Mouse (Mus musculus) heart, embryonic 11.5 days (tissue): ENCODE results near the gene Nek7. TPM values are rescaled to one million over a fixed set of nuclear protein-coding genes. Genes with fewer than 3 reads are reported as not detected.

Source experiments
- ATAC-seq: fragments of 200-750 bp; cut with Nextera tagmentation; replicated peaks from 2 replicates; pipeline ENCODE4 v1.8.0; 2017; ENCODE audit warnings: moderate library complexity; ENCODE audit not compliant: insufficient number of reproducible peaks, low FRiP score, low TSS enrichment
- H3K27ac ChIP-seq: fragments of 300-500 bp; sonication (generic); 2 replicates; pipeline ENCODE4 v1.5.1; 2014; ENCODE audit warnings: mild to moderate bottlenecking, low read depth, low read length
- H3K27me3 ChIP-seq: fragments of 300-500 bp; sonication (generic); 2 replicates; pipeline ENCODE4 v1.6.1; 2014; ENCODE audit warnings: mild to moderate bottlenecking, low read length, mixed read lengths; ENCODE audit not compliant: control insufficient read depth, insufficient read depth
- H3K36me3 ChIP-seq: fragments of 300-500 bp; sonication (generic); 2 replicates; pipeline ENCODE4 v1.6.1; 2014; ENCODE audit warnings: mild to moderate bottlenecking, low read length, moderate library complexity, mixed read lengths; ENCODE audit not compliant: control insufficient read depth, insufficient read depth
- H3K4me1 ChIP-seq: fragments of 300-500 bp; sonication (generic); 2 replicates; pipeline ENCODE4 v1.6.1; 2014; ENCODE audit warnings: low read length; ENCODE audit not compliant: control insufficient read depth, insufficient read depth
- H3K4me2 ChIP-seq: fragments of 300-500 bp; sonication (generic); 2 replicates; pipeline ENCODE4 v1.6.1; 2014; ENCODE audit warnings: mild to moderate bottlenecking, moderate library complexity
- H3K4me3 ChIP-seq: fragments of 300-500 bp; sonication (generic); 2 replicates; pipeline ENCODE4 v1.5.1; 2014; ENCODE audit warnings: low read depth, low read length
- H3K9ac ChIP-seq: fragments of 300-500 bp; sonication (generic); 2 replicates; pipeline ENCODE4 v1.6.1; 2014; ENCODE audit warnings: mild to moderate bottlenecking, low read depth, low read length, moderate library complexity
- H3K9me3 ChIP-seq: fragments of 300-500 bp; sonication (generic); replicated peaks from 2 replicates; pipeline ENCODE4 v1.6.1; 2016; ENCODE audit warnings: low read length; ENCODE audit not compliant: control insufficient read depth
- WGBS: fragments of 180-500 bp; shearing (Covaris S2); extraction: QIAGEN DNeasy Blood & Tissue Kit; methylation state at CpG from one replicate; pipeline ENCODE4 v1.1.7; 2014; ENCODE audit not compliant: insufficient replicate concordance; 5-methylcytosine and 5-hydroxymethylcytosine counted together
- polyA plus RNA-seq: library from polyadenylated mRNA; unstranded; fragments of >200 nt; fragmentation: Nextera tagmentation; extraction: Ambion mirVana; gene quantifications from 2 replicates; pipeline ENCODE4 v1.2.1, GENCODE M21; 2014

Nek7 gene
- polyA plus RNA-seq, 1 experiment from 2014 or later: 47.1 TPM

DNA sequence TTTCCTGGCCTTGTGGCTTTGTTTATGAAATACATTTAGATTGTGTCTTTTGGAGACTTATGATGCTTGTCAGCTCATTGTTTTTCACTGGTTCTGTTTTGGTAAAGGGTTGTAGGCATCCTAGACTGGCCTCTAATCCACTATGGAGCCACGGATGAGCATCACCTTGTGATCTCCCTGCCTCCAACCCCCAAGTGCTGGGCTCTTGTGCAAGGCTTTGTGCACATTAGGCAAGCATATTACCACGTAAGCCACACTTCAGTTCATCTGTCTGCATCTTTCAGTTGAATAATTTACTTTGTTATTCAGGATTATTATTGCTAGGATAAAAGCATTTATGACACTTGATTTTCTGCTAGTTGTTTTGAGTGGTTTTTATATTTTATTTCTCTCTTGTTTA is 154.6 kb downstream of the Nek7 start:
- Histone ChIP-seq H3K4me3 (no peak overlapping the region), H3K4me2 (no peak overlapping the region), H3K9ac (no peak overlapping the region), H3K4me1 (no peaks in the 10 kb centered on the region), H3K27ac (no peak overlapping the region), H3K36me3 (no peaks in the 10 kb centered on the region), H3K27me3 (no peaks in the 10 kb centered on the region), H3K9me3 (no peaks in the 10 kb centered on the region)
- ATAC-seq: no peak
- 77% methylated on average over 2 of the region's 2 CpGs for WGBS

DNA sequence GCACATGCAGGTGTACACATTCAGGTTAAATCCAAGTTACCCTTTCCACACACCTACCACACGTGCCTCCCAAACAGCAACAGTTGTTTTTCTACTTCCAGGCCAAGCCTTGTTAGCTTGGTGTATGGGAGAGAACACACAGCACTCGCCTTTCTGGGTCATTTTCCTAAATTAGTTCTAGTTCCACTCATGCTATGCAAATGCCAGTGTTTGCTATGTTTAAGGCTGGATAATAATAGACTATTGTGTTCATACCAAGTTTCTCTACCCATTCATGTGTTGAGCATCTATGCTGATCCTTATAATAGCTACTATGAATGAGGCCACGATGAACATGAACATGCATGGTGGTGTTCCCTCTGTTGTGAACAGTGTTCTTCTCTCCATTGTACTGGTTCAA is 158.5 kb downstream of the Nek7 start:
- H3K36me3 ChIP-seq: no peaks in the 10 kb centered on the region
- no peaks in the 10 kb centered on the region for H3K9me3 ChIP-seq
- 85% methylated on average over 3 of the region's 3 CpGs for WGBS
- no peak overlapping the region for H3K27ac ChIP-seq
- no peaks in the 10 kb centered on the region for H3K4me1 ChIP-seq
- H3K4me2 ChIP-seq: no peak overlapping the region
- no peaks in the 10 kb centered on the region for H3K27me3 ChIP-seq
- no peak overlapping the region for H3K9ac ChIP-seq
- no peak for ATAC-seq
- H3K4me3 ChIP-seq: no peak overlapping the region

DNA sequence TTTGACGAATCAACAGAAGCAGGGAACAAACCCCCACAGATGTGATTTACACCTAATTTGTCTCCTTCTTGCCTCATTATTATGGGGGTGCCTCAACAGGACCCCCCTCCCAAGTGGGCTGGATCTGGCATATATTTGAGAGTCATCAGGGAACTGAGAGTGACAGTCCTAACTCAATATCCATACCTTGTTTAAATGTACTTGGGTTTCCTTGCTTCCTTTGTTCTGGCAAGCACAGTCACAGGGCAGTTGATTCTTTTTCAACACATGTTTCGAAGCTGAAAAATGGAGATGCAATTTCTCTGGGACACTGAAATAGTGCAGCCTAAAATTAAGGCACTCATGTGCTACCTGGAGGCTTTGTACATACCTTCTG is 170.5 kb downstream of the Nek7 start:
- Histone ChIP-seq H3K27me3 (0 out of 2 replicates have a peak, but pooled peaks cover 2% of the 10 kb centered on the region), H3K36me3 (no peaks in the 10 kb centered on the region), H3K9ac (no peak overlapping the region), H3K27ac (no peak overlapping the region), H3K4me3 (no peak overlapping the region), H3K4me1 (no peaks in the 10 kb centered on the region), H3K4me2 (no peak overlapping the region), H3K9me3 (no peaks in the 10 kb centered on the region)
- 63% methylated on average over 2 of the region's 2 CpGs for WGBS
- ATAC-seq: no peak

DNA sequence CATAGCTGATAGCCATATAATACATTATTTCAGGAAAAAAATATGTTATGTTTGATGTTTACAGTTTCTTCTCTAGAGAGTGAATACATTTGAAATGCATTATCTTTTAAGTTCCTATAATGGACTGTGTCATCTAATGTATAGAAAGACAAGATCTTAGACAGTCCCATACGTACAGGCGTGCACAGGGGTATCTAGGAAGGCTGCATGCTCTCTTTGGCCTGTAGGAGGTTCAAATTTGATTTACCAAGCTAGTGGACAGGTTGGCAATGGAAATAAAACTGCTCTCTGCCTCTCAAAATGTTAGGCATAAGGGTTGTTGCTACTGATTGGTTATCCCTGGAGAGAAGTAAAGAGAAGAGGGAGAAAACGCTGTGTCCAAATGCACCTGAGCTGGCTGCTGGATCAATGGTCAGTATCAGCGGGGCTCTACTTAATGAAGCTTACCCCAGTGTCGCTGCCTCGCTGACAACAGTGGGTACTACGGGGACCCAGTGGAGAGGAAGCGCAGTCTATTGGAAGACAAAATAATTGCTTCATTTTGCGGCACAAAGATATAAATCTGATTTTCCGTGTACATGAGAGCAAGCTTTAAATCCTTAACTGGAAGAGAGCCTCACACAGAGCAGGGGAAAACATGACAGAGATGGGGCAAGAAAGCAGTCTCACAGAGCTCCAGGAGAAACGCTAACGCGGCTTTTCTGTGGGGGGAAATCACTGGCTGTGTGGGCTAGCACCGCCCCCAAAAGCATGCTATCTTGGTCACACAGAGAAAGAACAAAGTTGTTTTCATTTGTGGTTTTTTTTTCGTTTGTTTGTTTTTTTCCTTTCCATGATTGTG is 171.1 kb downstream of the Nek7 start:
- H3K4me3 ChIP-seq: no peak overlapping the region
- no peaks in the 10 kb centered on the region for H3K9me3 ChIP-seq
- WGBS: 53% methylated on average over 15 of the region's 15 CpGs
- no peak for ATAC-seq
- H3K27ac ChIP-seq: no peak overlapping the region
- H3K4me1 ChIP-seq: no peaks in the 10 kb centered on the region
- peak overlapping the region; percentile 24; the same call in 1 of the 2 replicates for H3K4me2 ChIP-seq
- H3K36me3 ChIP-seq: no peaks in the 10 kb centered on the region
- no peak overlapping the region for H3K9ac ChIP-seq
- 0 out of 2 replicates have a peak, but pooled peaks cover 2% of the 10 kb centered on the region for H3K27me3 ChIP-seq

DNA sequence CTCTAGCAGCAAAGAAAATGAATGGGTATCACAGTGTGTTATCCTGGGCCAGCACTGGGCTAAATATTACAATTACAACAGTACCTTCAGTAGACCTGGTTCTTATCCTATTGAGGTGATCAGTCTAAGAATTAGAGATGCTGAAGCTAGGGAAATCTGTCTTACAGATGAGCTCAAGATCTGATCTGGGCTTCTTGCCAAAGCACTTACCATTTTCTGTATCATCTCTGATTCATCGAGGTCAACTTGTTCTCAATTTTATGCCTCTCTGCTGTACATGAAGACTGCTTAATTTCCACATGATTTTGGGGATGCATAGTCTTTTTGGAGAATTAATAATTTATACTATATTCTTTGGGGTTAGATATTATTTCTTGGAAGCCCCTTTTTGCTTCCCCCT is 173.1 kb downstream of the Nek7 start:
- no peaks in the 10 kb centered on the region for H3K4me1 ChIP-seq
- no peaks in the 10 kb centered on the region for H3K9me3 ChIP-seq
- H3K9ac ChIP-seq: no peak overlapping the region
- ATAC-seq: no peak
- H3K27ac ChIP-seq: no peak overlapping the region
- H3K36me3 ChIP-seq: no peaks in the 10 kb centered on the region
- WGBS: 90% methylated on average over 1 of the region's 1 CpGs
- H3K4me3 ChIP-seq: no peak overlapping the region
- H3K27me3 ChIP-seq: 0 out of 2 replicates have a peak, but pooled peaks cover 2% of the 10 kb centered on the region
- H3K4me2 ChIP-seq: no peak overlapping the region

Other genes starting within 250 kb of the Nek7 start
- 2.0 and 2.5 TPM in 2 replicates for gene Lhx9, start 228.4 kb upstream of the Nek7 start, polyA plus RNA-seq
- gene 2310009B15Rik, start 236.7 kb upstream of the Nek7 start, polyA plus RNA-seq: 27.4 and 28.1 TPM in 2 replicates